Mouse (Mus musculus): ENCODE data around the gene Efcab5.

The Efcab5 gene

GRCm38 (mm10) chr11:77188868-77189267 is at the start of gene Efcab5:
TSS of gene Efcab5 (minus strand) at chr11:77188968.
- no peak for DNase-seq

- no peak for DNase-seq
Measured at GRCm38 (mm10) chr11:77235267-77235666, 46.5 kb upstream of the Efcab5 start.

- no peak for DNase-seq
Measured at GRCm38 (mm10) chr11:77231514-77231913, 42.7 kb upstream of the Efcab5 start.

- no peak for DNase-seq
Measured at GRCm38 (mm10) chr11:77230765-77231164, 42.0 kb upstream of the Efcab5 start.

- DNase-seq: no peak
Measured at GRCm38 (mm10) chr11:77216761-77217130, 28.0 kb upstream of the Efcab5 start.

GRCm38 (mm10) chr11:77215951-77216760 is 27.4 kb upstream of the Efcab5 start, which contains the start of gene Ssh2:
TSS of gene Ssh2 (plus strand) at chr11:77216287.
- DNase-seq: peak; percentile 77

GRCm38 (mm10) chr11:77215483-77215882 is 26.7 kb upstream of the Efcab5 start:
- DNase-seq: no peak

- DNase-seq: peak; percentile 59
Measured at GRCm38 (mm10) chr11:77214755-77215154, 26.0 kb upstream of the Efcab5 start.

GRCm38 (mm10) chr11:77214142-77214692 is 25.4 kb upstream of the Efcab5 start:
- no peak for DNase-seq

GRCm38 (mm10) chr11:77200703-77201102 is 11.9 kb upstream of the Efcab5 start:
- no peak for DNase-seq

GRCm38 (mm10) chr11:77199636-77200035 is 10.9 kb upstream of the Efcab5 start:
- DNase-seq: no peak

- DNase-seq: no peak
Measured at GRCm38 (mm10) chr11:77196181-77197143, 7.7 kb upstream of the Efcab5 start.

GRCm38 (mm10) chr11:77195360-77196109 is 6.8 kb upstream of the Efcab5 start:
- DNase-seq: no peak

GRCm38 (mm10) chr11:77194762-77195161 is 6.0 kb upstream of the Efcab5 start:
- DNase-seq: no peak

GRCm38 (mm10) chr11:77193941-77194553 is 5.3 kb upstream of the Efcab5 start:
- DNase-seq: no peak

- no peak for DNase-seq
Measured at GRCm38 (mm10) chr11:77193410-77193809, 4.6 kb upstream of the Efcab5 start.

GRCm38 (mm10) chr11:77184926-77185325 is 3.8 kb downstream of the Efcab5 start:
- no peak for DNase-seq

- DNase-seq: no peak
Measured at GRCm38 (mm10) chr11:77182616-77183015, 6.2 kb downstream of the Efcab5 start.

GRCm38 (mm10) chr11:77182041-77182440 is 6.7 kb downstream of the Efcab5 start:
- no peak for DNase-seq

- DNase-seq: no peak
Measured at GRCm38 (mm10) chr11:77181528-77181927, 7.2 kb downstream of the Efcab5 start.

- DNase-seq: peak; percentile 8
Measured at GRCm38 (mm10) chr11:77180886-77181285, 7.9 kb downstream of the Efcab5 start.

- DNase-seq: no peak
Measured at GRCm38 (mm10) chr11:77179771-77180170, 9.0 kb downstream of the Efcab5 start.

Measured in cerebellum, adult 8-10 months (tissue).